Mouse (Mus musculus): ENCODE measurements at regions not wholly inside any gene's neighbourhood (a gene's known extent, or its start where the extent isn't known, plus 50 kb on each side); places are given as distances from the start of the nearest gene placed in this dataset.

DNA sequence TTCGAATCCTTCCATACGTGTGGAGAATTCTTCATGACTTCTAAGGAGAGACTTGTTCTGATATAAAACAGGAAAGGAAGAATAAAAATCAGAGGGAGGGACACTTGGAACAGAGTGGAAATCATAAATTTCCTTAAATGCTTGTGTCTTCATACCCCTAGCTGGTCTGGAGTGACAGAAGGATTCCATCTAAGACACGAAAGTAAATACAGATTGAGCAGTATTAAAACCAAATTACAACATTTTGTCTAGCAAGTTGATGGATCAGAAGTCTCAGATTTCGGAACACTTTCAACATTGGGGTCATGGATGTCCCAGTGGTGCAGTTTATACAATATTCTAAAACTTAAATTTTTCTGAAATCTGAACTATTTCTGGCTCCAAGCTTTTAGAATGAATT lies 453.6 kb upstream of the Smarca2 start:
- Histone ChIP-seq H3K9me3 (no peaks in the 10 kb centered on the region), H3K4me3 (no peak overlapping the region), H3K4me1 (replicated peaks) (no peaks in the 10 kb centered on the region), H3K27me3 (no peaks in the 10 kb centered on the region), H3K4me2 (no peak overlapping the region), H3K36me3 (no peaks in the 10 kb centered on the region), H3K27ac (replicated peaks) (no peak overlapping the region), H3K9ac (no peak overlapping the region)
- 80% methylated on average over 4 of the region's 4 CpGs for WGBS
- no peak for ATAC-seq (ENCODE audit: low read depth)

DNA sequence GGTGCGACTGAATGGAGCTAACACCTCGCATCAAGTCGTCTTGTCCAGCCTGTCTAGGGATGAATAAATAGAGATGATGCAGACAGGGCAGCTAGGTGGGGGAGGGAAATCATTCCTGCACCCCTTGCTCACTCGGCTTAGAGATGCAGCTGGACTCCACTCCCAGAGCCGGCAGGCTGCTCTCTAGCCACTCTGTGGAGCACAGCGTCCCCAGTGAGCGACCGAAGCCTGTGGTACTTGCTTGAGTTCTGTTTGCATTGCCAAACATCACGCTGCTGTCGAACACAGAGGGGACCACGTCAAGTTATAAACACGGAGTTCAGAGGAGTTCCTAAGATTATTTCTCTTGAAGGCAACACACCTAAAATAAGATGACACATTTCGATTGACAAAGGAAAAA lies 439.9 kb upstream of the Smarca2 start:
- Histone ChIP-seq H3K27me3 (no peaks in the 10 kb centered on the region), H3K4me3 (no peak overlapping the region), H3K27ac (replicated peaks) (no peak overlapping the region), H3K4me2 (no peak overlapping the region), H3K4me1 (replicated peaks) (no peaks in the 10 kb centered on the region), H3K9me3 (no peaks in the 10 kb centered on the region), H3K36me3 (no peaks in the 10 kb centered on the region), H3K9ac (no peak overlapping the region)
- WGBS: 66% methylated on average over 13 of the region's 13 CpGs
- no peak for ATAC-seq (ENCODE audit: low read depth)

DNA sequence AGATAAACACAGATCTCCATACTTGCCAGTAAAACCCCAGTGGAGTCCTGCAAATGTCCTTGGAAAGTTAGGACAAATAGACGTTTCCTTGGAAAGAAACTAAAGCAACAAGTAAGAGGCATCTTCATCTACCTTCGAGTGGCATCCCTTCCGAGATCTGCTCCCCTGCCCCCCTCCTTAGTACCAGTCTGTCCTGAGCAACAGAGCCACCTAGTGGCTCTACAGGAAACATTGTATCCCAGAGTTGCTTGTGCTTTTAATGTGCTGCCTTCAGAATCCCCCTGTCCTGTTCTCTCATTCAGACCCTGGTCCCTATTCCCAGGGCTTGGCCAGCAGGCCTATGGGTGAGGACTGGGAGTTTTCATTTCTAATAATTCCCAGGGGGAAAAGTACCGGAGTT lies 423.1 kb upstream of the Smarca2 start:
- Histone ChIP-seq H3K36me3 (no peaks in the 10 kb centered on the region), H3K27me3 (no peaks in the 10 kb centered on the region), H3K27ac (replicated peaks) (no peak overlapping the region), H3K4me2 (no peak overlapping the region), H3K9me3 (no peaks in the 10 kb centered on the region), H3K4me1 (replicated peaks) (no peaks in the 10 kb centered on the region), H3K9ac (no peak overlapping the region), H3K4me3 (no peak overlapping the region)
- WGBS: 30% methylated on average over 4 of the region's 4 CpGs
- no peak for ATAC-seq (ENCODE audit: low read depth)

DNA sequence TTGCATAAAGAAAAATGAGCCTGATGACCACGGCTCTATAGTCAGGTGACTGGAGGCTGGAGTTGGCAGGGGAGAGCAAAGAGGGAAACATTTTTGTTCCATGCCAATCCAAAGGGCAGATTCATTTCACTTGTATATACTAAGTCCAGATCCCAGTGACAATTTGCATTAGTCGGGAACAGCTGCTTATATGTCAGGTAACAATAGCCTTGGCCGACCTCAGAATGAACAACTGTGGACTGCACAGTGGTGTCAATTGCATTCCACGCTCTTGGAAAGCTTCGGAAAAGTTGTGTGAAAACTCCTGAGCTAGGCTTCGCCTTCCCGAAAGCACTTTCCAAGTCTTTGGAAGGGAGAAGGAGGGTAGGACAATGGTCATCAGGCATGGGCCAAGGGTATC lies 419.8 kb upstream of the Smarca2 start:
- 85% methylated on average over 7 of the region's 7 CpGs for WGBS
- H3K4me1 ChIP-seq (replicated peaks): no peaks in the 10 kb centered on the region
- ATAC-seq (ENCODE audit: low read depth): no peak
- H3K27ac ChIP-seq (replicated peaks): no peak overlapping the region
- no peaks in the 10 kb centered on the region for H3K27me3 ChIP-seq
- no peak overlapping the region for H3K4me3 ChIP-seq
- no peak overlapping the region for H3K4me2 ChIP-seq
- H3K36me3 ChIP-seq: no peaks in the 10 kb centered on the region
- H3K9ac ChIP-seq: no peak overlapping the region
- H3K9me3 ChIP-seq: no peaks in the 10 kb centered on the region

DNA sequence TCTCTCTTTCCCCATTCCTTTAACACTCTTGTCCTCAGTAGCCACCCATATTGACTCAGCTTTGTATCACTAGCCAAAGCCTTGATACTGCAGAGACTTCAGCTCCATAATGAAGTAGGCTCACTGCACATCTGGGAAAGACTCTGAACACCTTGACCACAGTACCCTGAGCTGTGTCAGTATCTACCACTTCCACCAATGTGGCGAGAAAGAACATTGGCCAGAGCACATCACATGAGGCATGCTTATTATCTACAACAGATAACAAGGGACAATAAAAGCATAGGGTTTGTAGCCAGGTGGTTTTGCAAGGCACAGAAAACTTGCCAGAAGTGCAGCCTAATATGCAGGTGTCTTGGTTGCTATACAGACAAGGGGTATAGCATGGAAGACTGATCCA lies 414.0 kb upstream of the Smarca2 start:
- no peaks in the 10 kb centered on the region for H3K9me3 ChIP-seq
- 92% methylated on average over 1 of the region's 1 CpGs for WGBS
- no peaks in the 10 kb centered on the region for H3K27me3 ChIP-seq
- H3K27ac ChIP-seq (replicated peaks): no peak overlapping the region
- no peak overlapping the region for H3K4me3 ChIP-seq
- no peak overlapping the region for H3K4me2 ChIP-seq
- no peaks in the 10 kb centered on the region for H3K36me3 ChIP-seq
- H3K4me1 ChIP-seq (replicated peaks): no peaks in the 10 kb centered on the region
- H3K9ac ChIP-seq: no peak overlapping the region
- no peak for ATAC-seq (ENCODE audit: low read depth)

DNA sequence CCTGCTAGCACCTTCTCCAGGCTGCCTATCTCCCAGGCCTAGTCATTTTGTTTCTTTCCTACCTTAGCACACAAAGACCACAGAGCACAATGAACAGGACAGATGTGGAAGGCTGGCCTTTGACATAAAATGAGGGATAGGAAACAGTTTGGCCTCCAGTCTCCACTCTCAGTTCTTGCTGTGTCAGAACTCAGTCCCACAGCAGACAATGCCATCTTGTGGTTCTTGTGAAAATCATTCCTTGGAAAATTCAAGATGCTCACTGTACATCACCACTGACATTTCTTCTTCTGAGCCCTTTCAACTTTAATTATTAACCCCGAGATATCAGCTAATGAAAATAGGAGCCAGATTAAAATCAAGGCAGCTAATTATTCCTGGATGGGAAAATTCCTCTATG lies 411.2 kb upstream of the Smarca2 start:
- H3K4me3 ChIP-seq: no peak overlapping the region
- H3K4me2 ChIP-seq: no peak overlapping the region
- no peak overlapping the region for H3K9ac ChIP-seq
- no peaks in the 10 kb centered on the region for H3K36me3 ChIP-seq
- no peaks in the 10 kb centered on the region for H3K9me3 ChIP-seq
- ATAC-seq (ENCODE audit: low read depth): no peak
- H3K27me3 ChIP-seq: no peaks in the 10 kb centered on the region
- no peaks in the 10 kb centered on the region for H3K4me1 ChIP-seq (replicated peaks)
- no peak overlapping the region for H3K27ac ChIP-seq (replicated peaks)
- 61% methylated on average over 1 of the region's 1 CpGs for WGBS

DNA sequence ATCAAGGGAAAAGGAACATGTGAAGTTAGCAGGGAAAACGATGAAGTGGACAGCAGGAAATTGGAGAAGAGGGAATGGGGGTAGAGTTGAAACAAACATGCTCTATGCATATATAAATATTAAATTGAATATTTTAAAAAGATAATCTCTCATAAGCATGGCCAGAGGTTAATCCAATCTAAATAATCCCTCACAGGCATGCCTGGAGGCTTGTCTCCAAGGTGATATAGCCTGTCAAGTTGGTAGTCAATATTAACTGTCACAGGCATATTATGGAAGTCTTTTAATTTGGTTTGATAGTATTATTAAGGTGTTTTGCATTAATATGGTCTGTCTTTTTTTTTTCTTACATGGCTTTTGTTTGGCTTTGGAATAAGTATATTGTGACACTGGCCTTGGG lies 396.1 kb upstream of the Smarca2 start:
- H3K4me2 ChIP-seq: no peak overlapping the region
- H3K9me3 ChIP-seq: no peaks in the 10 kb centered on the region
- no peak overlapping the region for H3K9ac ChIP-seq
- H3K27ac ChIP-seq (replicated peaks): no peak overlapping the region
- no peak for ATAC-seq (ENCODE audit: low read depth)
- no peaks in the 10 kb centered on the region for H3K27me3 ChIP-seq
- no peak overlapping the region for H3K4me3 ChIP-seq
- H3K36me3 ChIP-seq: no peaks in the 10 kb centered on the region
- no peaks in the 10 kb centered on the region for H3K4me1 ChIP-seq (replicated peaks)
- WGBS: 57% methylated on average over 1 of the region's 1 CpGs

DNA sequence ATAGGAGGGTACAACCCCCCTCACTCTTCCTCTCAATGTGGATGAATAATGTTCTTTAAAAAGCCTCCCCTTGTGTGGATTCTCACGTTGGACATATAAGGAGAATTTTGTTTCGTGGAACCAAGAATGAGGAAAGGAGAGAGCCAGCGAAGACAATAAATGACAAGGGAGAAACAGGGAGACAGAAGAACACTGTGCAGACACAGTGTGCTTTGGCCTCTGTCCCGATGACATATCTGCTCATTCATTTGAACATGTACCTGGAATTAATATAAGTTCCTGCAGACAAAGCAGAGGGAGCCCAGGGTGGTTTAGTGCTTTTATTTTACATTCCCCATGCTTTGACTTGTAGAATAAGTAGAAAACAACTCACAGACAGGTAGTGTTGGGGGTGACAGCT lies 370.3 kb upstream of the Smarca2 start:
- Histone ChIP-seq H3K4me2 (no peak overlapping the region), H3K4me3 (no peak overlapping the region), H3K4me1 (replicated peaks) (no peaks in the 10 kb centered on the region), H3K27ac (replicated peaks) (no peak overlapping the region), H3K9me3 (no peaks in the 10 kb centered on the region), H3K27me3 (no peaks in the 10 kb centered on the region), H3K36me3 (no peaks in the 10 kb centered on the region), H3K9ac (no peak overlapping the region)
- no peak for ATAC-seq (ENCODE audit: low read depth)
- WGBS: 59% methylated on average over 4 of the region's 4 CpGs

DNA sequence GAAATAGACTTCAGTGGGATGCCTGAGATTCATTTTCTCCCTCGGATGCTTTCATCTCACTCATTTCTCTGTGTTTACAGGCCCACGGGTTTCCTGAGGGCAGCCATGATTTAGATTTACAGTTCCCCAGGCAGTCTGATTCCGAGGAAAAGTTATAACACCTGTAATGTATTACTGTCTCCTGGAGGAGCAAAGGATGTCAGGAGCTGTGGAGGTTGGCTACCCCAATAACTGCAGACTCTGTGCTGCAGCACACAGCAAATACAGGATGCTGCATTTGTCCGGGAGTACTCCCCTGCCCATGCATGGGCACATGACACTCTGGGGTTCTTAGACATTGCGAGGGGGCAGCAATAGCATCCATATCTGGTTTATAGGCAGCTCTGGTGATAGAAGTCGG lies 360.8 kb upstream of the Smarca2 start:
- Histone ChIP-seq H3K36me3 (no peaks in the 10 kb centered on the region), H3K27me3 (no peaks in the 10 kb centered on the region), H3K9ac (no peak overlapping the region), H3K9me3 (no peaks in the 10 kb centered on the region), H3K4me1 (replicated peaks) (no peaks in the 10 kb centered on the region), H3K4me2 (no peak overlapping the region), H3K4me3 (no peak overlapping the region), H3K27ac (replicated peaks) (0 out of 2 replicates have a peak overlapping the region, but pooled peaks have one; percentile 23)
- peak; percentile 59; the same call in 1 of the 2 replicates for ATAC-seq (ENCODE audit: low read depth)
- 61% methylated on average over 6 of the region's 6 CpGs for WGBS

DNA sequence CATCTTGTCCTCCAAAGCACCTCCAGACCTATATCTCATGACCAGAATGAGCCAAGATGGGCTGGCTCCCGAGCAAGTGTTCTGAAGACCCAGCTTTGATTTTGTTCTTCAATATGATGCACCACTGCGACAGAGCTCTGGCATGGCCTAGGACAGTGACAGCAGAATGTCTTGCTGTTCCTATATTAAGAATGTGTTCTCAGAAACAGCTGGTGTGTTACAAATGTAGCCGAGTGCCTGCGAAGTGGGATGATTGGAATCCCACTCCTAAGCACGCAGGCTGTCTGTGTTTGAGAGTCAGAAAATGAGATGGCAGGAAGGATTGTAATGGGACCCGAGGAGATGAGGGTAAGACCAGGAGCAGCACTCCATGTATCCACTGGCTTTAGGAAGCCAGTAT lies 355.1 kb upstream of the Smarca2 start:
- no peak overlapping the region for H3K27ac ChIP-seq (replicated peaks)
- H3K27me3 ChIP-seq: no peaks in the 10 kb centered on the region
- H3K36me3 ChIP-seq: no peaks in the 10 kb centered on the region
- H3K9ac ChIP-seq: no peak overlapping the region
- no peak overlapping the region for H3K4me2 ChIP-seq
- no peak overlapping the region for H3K4me3 ChIP-seq
- ATAC-seq (ENCODE audit: low read depth): no peak
- H3K4me1 ChIP-seq (replicated peaks): no peaks in the 10 kb centered on the region
- no peaks in the 10 kb centered on the region for H3K9me3 ChIP-seq
- 88% methylated on average over 6 of the region's 6 CpGs for WGBS

DNA sequence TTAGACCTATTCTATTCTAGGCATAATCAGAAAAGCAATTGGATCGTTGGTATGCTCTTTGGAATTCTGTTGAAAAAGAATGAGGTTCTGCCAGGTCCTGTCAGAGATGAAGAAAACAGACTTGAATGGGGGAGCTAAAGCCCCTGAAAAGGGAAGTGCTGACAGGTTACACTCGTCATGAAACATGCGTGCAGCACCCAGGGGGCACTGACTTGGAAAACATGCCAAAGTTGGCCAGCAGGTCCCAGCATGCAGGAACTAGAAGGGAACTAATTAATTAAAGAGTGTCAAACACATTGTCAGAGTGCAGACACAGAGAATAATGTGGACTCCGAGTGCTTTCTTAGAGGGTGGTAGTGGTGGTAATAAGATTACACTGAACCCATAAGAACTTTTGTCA lies 346.2 kb upstream of the Smarca2 start:
- Histone ChIP-seq H3K4me1 (replicated peaks) (no peaks in the 10 kb centered on the region), H3K4me2 (no peak overlapping the region), H3K27ac (replicated peaks) (no peak overlapping the region), H3K36me3 (no peaks in the 10 kb centered on the region), H3K4me3 (no peak overlapping the region), H3K27me3 (no peaks in the 10 kb centered on the region), H3K9ac (no peak overlapping the region), H3K9me3 (no peaks in the 10 kb centered on the region)
- ATAC-seq (ENCODE audit: low read depth): no peak
- WGBS: 73% methylated on average over 4 of the region's 4 CpGs

DNA sequence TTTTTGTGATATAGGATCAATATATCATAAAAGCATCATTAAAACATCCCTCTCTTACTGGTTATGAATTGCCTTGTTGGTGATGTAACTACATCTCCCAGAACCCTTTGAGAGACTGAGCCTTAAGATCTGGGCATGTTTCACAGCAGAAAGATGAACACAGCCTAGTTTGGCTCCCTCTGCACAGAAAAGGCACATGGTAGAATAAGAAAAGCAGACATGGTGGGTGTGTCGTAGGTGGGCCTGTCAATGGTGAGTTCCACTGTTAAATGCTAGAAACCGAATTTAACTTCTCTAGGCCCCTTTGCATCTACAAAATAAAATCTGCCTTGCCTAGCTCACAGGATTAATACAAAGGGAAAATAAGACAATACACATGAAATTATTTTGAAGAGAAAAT lies 343.3 kb upstream of the Smarca2 start:
- Histone ChIP-seq H3K4me2 (no peak overlapping the region), H3K4me1 (replicated peaks) (no peaks in the 10 kb centered on the region), H3K9ac (no peak overlapping the region), H3K27me3 (no peaks in the 10 kb centered on the region), H3K4me3 (no peak overlapping the region), H3K9me3 (no peaks in the 10 kb centered on the region), H3K36me3 (no peaks in the 10 kb centered on the region), H3K27ac (replicated peaks) (no peak overlapping the region)
- WGBS: 91% methylated on average over 2 of the region's 2 CpGs
- ATAC-seq (ENCODE audit: low read depth): no peak

DNA sequence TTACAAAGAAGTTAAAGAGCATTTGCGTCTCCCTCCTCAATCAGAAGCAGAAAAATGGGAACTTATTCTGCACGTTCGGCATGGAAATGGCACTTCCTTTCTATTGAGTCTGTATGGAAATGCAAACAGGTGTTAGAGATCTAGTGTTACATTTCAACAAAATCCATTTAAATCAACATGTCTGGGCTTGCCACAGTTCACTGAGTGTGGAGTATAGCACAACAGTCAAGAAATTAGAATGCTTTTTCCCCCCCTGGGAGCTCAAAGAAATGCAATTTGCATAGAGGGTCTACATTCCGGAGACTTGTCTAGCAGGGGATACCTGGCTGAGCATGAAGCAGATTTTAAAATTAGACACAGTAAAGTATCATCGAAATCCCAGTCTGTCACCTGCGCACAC lies 308.5 kb upstream of the Smarca2 start:
- Histone ChIP-seq H3K36me3 (no peaks in the 10 kb centered on the region), H3K27ac (replicated peaks) (no peak overlapping the region)

More for the DNA sequence above, 308.5 kb upstream of the Smarca2 start:
- no peaks in the 10 kb centered on the region for H3K27me3 ChIP-seq
- no peaks in the 10 kb centered on the region for H3K4me1 ChIP-seq (replicated peaks)
- no peaks in the 10 kb centered on the region for H3K9me3 ChIP-seq
- WGBS: 86% methylated on average over 6 of the region's 6 CpGs
- no peak overlapping the region for H3K4me3 ChIP-seq
- no peak overlapping the region for H3K9ac ChIP-seq
- H3K4me2 ChIP-seq: no peak overlapping the region
- ATAC-seq (ENCODE audit: low read depth): no peak
